Mouse (Mus musculus) liver (tissue): ENCODE measurements at regions not wholly inside any gene's neighbourhood (a gene's known extent, or its start where the extent isn't known, plus 50 kb on each side); places are given as distances from the start of the nearest gene placed in this dataset.

ENCODE experiments used
- DNase-seq: peaks from one replicate; pipeline ENCODE4 v3.0.0-alpha.2; 2020; ENCODE audit warnings: mixed read lengths

GRCm38 (mm10) chr8:126162748-126163371 is 135.5 kb upstream of the Slc35f3 start:
- no peak for DNase-seq

- no peak for DNase-seq
Measured at GRCm38 (mm10) chr8:126163954-126164353, 134.4 kb upstream of the Slc35f3 start.

DNA sequence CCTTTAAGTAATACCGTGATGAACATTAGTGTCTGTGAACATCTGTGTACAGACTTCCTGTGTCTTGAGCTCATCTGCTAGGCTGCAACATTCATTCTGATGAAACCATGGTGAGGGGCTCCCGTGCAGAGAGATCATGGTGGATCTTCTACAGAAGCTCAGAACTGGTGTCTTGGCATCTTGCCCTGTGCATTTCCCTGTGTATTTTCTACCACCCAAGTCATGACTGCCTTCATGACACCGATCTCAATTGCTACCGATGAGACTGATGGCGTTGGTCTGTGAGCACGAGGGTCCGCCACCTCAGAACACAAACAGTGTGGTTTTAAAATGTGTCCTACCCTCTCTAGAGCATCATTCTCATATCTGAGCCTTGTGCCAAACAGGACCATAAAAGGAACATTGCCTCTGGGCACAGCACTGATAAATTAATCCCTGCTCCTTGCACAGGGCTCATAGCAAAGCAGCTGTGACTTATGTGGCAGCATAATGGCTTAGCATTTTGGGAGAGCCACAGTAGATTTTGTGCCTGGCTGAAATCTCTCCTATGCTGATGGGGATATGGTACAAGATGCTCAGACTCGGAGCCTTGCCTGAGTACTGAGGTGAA is 132.8 kb upstream of the Slc35f3 start:
- no peak for DNase-seq

DNA sequence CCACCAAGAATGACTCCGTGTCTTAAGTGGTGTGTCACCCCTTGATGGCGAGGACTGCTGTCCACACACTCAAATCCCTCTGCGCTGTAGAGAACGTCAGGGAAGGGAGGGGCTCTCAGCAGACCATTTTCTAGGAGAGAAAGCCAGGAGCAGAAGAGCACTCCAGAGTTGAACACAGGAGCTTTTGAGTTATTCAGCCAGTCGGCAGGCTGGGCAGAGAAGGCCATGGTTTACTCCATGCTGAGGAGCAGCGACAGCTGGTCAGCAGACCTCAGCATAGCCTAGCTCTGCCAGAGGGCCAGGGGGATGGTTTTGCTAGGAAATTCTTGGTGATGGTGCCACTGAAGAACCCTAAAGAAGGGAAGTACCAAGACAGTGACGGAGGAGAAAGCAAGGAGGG is 132.0 kb upstream of the Slc35f3 start:
- no peak for DNase-seq

GRCm38 (mm10) chr8:126174451-126174850 is 123.9 kb upstream of the Slc35f3 start:
- DNase-seq, result no peak

- no peak for DNase-seq
Measured at GRCm38 (mm10) chr8:126176305-126176704, 122.1 kb upstream of the Slc35f3 start.

DNA sequence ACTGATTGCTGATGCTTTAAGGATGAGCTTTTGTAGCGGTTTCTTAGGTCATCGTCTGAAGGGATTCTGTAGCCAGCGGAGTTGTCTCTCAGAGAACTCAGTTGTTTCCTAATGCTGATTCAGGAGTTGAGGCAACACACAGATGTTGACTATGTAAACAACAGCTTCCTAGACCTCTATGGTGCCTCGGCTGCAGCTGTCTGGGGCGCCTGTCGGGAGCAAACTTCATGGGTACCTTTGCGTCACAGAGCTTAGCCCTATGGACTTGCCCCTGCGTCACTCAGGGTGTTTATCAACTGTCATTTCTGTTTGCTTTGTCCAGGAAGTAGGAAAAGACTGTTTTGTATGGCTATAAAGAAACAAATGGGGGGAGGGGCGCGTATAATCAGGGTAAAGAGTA is 120.5 kb upstream of the Slc35f3 start:
- peak; percentile 8 for DNase-seq

DNA sequence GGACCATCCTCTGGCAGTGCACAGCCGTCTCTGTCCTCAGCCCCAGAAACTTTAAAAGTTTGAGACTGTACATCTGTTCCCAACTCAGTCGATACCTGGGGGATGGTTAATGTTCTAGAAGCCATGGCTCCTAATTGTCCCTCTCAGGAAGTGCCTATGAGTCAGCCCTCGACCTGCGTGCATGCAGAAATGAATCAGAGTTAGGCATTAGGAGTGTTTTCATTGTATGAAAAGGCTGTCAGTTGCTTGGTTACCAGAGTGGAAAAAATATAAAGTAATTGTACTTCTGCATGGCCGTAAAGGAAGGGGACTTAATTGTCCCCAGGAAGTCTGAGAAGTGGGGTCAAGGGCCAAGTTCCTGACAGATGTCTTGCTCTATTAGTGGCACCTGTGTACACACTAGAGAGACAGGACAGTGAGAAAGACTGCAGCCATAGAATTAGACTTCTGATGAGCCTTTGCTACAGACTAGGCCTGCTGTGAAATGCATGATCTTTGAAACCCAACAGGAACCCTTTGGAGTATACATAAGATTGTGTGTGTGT is 109.5 kb upstream of the Slc35f3 start:
- DNase-seq, result no peak

DNA sequence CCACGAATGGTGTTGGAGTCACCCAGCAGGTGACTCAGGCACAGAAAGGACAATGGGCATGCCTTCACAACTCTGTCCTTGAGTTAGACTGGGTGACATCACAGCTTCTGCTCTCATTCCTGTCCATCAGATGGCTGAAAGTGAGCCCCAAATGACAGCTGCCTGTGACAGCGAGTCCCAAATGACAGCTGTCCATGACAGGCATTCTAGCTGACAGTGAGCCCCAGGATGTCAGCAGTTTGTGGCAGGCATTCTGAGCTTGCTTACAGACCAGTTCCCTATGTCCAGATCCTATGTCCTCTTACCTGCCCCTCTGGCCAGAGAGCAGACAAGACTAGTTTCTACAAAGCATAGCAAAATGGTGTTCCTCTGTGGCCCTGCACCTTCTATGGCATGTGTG is 102.7 kb upstream of the Slc35f3 start:
- no peak for DNase-seq

DNA sequence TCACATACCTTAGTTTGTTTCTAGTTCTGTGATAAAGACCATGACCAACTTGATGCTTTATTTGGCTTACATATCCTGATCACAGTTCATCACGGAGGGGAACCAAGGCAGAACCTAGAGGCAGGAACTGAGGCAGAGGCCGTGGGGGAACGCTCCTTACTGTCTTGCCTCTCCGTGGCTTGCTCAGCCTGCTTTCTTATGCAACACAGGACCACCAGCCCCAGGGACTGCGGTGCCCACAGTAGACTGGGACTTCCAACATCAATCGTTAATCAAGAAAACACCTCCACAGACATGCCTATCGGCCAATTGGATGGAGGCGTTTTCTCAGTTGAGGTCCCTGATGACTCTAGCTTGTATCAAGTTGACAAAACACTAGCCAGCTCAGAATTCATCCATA is 87.8 kb upstream of the Slc35f3 start:
- DNase-seq, result no peak

DNA sequence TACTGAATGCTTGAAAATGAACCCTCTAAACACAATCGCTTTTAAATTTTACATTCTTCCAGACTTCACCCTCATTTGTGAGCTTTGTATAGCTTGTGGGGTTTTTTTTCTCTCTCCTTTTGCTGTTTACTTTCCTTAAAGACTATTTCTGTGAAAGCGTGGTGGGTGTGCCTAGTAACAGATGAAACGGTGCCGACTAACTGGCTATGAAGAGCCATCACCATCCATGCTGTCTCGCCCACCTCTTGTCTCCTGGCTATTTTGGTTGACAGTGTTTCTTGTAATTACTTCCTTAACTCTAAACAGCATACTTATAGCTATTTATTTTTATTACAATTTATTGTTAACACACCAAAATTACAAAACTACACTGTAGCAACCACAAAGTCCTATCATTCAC is 85.6 kb upstream of the Slc35f3 start:
- DNase-seq, result no peak

DNA sequence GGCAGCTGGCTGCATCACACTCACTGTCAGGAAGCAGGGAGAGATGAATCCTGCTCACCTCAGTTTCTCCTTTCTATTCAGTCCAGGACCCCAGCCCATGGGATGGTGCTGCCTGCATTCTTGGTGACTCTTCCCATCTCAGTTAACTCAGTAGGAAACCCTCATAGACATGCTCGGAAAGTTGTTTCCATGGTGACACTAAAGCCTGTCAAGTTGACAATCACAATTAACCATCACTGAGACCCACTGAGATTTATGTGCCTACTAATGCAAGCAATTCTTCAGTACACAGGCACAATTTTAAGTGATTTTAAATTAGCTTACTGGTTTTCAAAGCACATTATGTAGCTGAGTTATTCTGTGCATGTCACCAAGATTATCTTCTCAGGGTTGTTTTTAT is 83.8 kb upstream of the Slc35f3 start:
- DNase-seq, result no peak

- DNase-seq, result no peak
Measured at GRCm38 (mm10) chr8:126216391-126216790, 82.0 kb upstream of the Slc35f3 start.

DNA sequence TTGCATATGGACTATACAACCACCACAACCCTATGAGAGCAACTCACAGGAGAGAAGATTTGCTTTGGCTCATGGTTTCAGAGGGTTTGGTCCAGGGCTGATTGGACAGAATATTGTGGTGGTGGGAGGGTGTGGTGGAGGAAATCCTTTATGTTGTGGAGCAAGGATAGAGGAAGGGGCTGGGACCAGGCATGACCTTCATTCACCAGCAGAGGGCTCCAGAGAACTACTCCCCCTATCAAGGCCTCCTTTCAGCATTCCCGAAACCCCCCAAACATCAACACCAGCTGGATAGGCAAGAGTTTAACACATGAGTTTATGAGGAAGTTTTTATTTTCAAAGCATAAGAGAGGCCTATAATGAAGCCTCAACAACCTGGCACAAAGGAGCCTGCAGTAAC is 76.7 kb upstream of the Slc35f3 start:
- no peak for DNase-seq

DNA sequence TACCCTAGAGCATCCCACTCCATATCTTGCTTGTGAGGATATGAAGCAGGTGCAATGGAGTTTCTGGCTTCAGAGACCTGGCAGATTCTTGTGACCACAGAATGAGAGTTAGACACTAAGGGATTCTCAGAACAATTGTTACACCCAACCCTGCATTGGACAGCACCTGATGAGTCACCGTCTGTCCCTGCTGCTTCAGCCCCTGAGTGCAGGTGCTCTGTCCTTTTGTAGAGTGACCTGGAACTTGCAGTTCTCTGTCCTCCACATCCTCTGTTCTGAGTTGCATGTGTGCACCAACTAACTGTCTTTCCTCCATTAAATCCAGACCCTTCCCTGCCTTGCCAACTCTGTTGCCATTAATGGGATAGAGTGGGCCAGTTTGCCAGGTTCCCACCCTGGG is 66.6 kb upstream of the Slc35f3 start:
- no peak for DNase-seq

- no peak for DNase-seq
Measured at GRCm38 (mm10) chr8:126232521-126232920, 65.8 kb upstream of the Slc35f3 start.

DNA sequence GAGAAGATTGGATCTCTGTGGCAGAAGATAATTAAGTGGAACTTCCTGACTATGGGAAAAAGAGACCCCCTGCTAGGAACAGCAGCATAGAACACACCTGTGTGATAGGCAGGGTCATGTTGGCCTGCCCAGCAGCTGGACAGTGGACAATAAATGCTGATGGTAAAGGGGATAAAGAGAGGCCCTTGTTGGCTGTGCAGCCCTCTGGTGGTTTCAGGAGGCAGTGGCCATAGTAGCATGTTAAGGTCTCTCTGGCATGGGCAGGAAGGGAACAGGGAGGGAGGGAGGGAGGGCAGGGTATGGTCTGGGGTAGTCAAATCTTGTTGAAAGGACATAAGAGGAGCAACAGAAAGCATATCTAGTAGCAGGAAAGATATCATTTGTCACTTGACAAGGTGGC is 58.7 kb upstream of the Slc35f3 start:
- no peak for DNase-seq

GRCm38 (mm10) chr8:126244321-126244720 is 54.0 kb upstream of the Slc35f3 start:
- no peak for DNase-seq
